Mouse (Mus musculus) liver, adult 2 months (tissue): ENCODE results near the gene Plcg1.

Source experiments
- CTCF ChIP-seq: fragments of 200-500 bp; IDR thresholded peaks from 2 replicates; pipeline ENCODE4 v1.5.1; 2011; ENCODE audit warnings: low read depth, low read length, control low read depth
- POLR2A ChIP-seq: fragments of 200-500 bp; IDR thresholded peaks from 2 replicates; pipeline ENCODE4 v1.6.1; 2011; ENCODE audit warnings: low read length, control low read depth; ENCODE audit not compliant: insufficient read depth; ENCODE audit errors: extremely low read depth

DNA sequence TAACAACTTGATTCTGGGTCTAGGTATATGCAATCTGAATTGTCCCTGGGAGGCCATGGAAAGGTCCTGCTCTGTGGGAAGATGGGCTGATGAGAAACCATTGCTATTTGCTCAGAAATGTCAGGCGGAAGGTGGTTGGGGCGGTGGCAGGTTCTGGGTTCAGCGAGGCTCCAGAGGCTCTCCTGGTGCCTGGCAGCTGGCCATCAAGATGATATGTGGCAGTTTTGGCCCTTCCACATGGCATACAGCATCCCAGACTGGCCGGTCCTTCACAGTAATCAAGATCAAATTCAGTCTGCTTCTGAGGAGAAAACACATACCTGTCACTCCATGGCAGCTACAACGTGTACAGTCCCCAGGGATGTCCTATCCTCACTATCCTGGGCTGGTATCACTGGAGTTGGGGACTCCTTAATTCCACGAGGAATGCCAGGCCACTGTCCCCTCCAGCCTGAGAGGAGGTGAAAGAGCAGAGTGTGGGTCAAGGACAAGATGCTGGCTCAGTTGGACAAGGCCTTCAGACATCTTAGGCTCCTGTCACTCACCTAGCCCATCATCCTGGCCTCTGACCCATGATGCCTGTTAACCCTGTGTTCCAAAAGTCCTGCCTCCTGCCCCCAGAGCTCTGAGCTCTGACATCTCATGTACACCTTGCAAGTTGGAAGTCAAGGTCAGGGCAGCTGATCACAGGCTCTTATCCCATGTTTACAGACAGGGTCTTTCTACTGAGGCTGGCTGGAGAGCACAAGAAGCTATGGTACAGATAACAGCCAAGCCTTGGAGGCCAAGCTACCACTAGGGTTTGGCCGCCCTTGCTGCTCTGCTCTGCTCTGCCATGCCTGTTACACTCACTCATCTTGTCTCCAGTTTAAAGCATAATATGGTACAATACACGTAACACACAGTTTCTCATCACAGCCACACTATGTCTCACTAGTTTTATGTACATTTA lies 40.5 kb downstream of the Plcg1 start:
- no peak for TF ChIP-seq CTCF
- TF ChIP-seq POLR2A: no peak
